Mouse (Mus musculus): ENCODE data around the gene Nudcd3.
A peak's percentile ranks its signal among the peaks of the same experiment; 100 is the strongest.

The Nudcd3 gene

DNA sequence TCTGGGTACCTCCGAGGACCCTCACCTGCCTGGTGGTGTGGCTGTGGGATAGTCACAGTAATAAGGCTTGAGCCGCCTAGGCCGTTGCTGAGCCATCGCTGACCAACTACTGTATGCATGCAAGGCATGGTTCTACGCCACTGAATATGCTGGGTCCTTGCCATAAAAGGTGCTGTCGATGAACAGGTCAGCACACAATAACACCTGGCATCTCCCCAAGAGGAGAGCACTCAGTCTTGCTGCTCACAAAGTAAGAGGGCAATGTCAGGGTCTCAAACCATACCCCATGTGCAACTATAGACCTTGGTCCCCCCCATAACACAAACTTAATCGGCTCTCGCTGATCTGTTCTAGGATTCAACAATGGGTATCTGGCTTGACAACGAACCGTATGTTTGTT, 141.1 kb downstream of the Nudcd3 start:
- peak; percentile 52 for DNase-seq

Data from cerebellum, adult 9-10 months (tissue).